Mouse (Mus musculus): Measurements from ENCODE around the gene Astn2. TPM values are rescaled to one million over a fixed set of nuclear protein-coding genes. Genes with fewer than 3 reads are reported as not detected.

Astn2 gene
- total and polyA plus RNA-seq, 2 experiments, result 0.77 to 1.2 TPM

DNA sequence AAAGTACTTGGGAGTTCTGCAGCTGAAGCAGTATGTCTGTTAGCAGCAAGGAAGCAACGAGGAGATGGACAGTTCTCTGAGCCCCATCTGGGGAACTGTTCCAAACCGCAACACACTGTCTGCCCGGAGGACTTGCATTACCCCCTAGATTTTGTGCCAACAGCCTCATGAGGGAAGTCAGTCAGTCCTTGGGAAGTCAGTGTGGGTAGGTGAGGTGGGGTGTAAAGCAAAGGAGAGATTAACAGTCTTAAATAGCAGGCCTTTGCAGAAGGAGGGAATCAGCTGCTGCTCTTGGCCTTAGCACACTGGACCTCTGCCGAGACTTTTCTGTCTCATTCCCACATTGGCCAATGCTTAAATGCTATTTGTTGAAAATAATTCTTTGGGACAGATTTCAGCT is 1049.8 kb downstream of the Astn2 start:
- no peak overlapping the region for H3K9ac ChIP-seq (ENCODE audit: low read depth, low read length)
- TF ChIP-seq POLR2A (IDR thresholded peaks at IDR 0.05; ENCODE audit: extremely low read depth, insufficient read depth, low read length) (no peak), CTCF (IDR thresholded peaks at IDR 0.05; ENCODE audit: low read depth, low read length) (no peak)
- H3K4me1 ChIP-seq (ENCODE audit: control insufficient read depth, insufficient read depth, low read length), result no peaks in the 10 kb centered on the region

DNA sequence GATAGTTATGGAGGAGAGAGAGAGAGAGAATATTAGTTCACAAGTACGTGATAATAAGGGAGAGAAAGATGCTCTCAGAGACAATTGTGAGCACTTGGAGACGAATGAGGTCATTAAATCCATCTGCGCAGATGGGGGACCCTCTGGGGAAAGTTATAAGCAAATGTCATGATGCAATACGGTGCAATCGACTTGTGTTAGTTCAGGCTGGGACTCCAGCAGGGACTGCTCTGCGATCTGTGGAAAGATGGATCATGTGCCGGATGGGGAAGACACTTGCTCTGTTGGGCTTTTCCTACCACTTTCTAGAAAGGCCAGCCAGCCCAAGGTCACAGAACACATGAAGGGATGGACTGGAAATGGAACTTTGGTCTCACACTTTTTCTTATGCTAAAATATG is 1053.9 kb downstream of the Astn2 start:
- DNase-seq (ENCODE audit: extremely low read depth, low read depth, low spot score), result no peak
- 86% methylated on average over 7 of the region's 7 CpGs for WGBS
- Histone ChIP-seq H3K4me3 (ENCODE audit: insufficient read depth, low read depth, low read length) (no peak overlapping the region), H3K9ac (ENCODE audit: low read depth, low read length) (no peak overlapping the region), H3K27ac (replicated peaks; ENCODE audit: insufficient read depth, low read depth, low read length) (no peak overlapping the region), H3K27me3 (ENCODE audit: control insufficient read depth, insufficient read depth, low read length) (no peaks in the 10 kb centered on the region), H3K4me1 (ENCODE audit: control insufficient read depth, insufficient read depth, low read length) (no peaks in the 10 kb centered on the region), H3K36me3 (ENCODE audit: control insufficient read depth, insufficient read depth, low read length) (no peaks in the 10 kb centered on the region), H3K79me2 (ENCODE audit: control insufficient read depth, insufficient read depth, low read length) (no peaks in the 10 kb centered on the region)
- TF ChIP-seq CTCF (IDR thresholded peaks at IDR 0.05; ENCODE audit: low read depth, low read length) (no peak), POLR2A (IDR thresholded peaks at IDR 0.05; ENCODE audit: extremely low read depth, insufficient read depth, low read length) (no peak)

More for the DNA sequence above, 1049.8 kb downstream of the Astn2 start:
- WGBS, result 79% methylated on average over 4 of the region's 4 CpGs
- no peak for DNase-seq (ENCODE audit: extremely low read depth, low read depth, low spot score)
- Histone ChIP-seq H3K4me3 (ENCODE audit: insufficient read depth, low read depth, low read length) (no peak overlapping the region), H3K36me3 (ENCODE audit: control insufficient read depth, insufficient read depth, low read length) (no peaks in the 10 kb centered on the region), H3K27ac (replicated peaks; ENCODE audit: insufficient read depth, low read depth, low read length) (no peak overlapping the region), H3K79me2 (ENCODE audit: control insufficient read depth, insufficient read depth, low read length) (no peaks in the 10 kb centered on the region), H3K27me3 (ENCODE audit: control insufficient read depth, insufficient read depth, low read length) (no peaks in the 10 kb centered on the region)

DNA sequence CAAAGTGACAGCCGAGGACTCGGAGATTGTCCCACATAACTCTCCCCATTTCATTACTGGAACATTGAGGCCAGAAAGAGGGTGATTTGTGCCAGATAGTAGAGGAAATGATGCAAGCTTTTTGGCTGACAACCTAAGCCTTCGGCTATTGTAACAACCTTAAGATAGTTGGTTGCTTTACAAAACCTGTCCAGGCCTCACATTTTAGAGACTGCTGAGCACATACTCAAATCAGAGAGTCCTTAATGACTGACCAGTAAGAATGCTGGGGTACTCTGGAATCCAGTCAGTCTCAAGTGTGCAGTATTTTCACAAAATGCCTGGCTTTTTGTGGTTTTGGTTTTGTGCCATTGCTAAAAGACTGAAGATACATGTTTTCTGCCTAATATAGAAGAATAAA is 1062.6 kb downstream of the Astn2 start:
- 68% methylated on average over 3 of the region's 3 CpGs for WGBS
- no peaks in the 10 kb centered on the region for H3K27me3 ChIP-seq (ENCODE audit: control insufficient read depth, insufficient read depth, low read length)
- no peak overlapping the region for H3K9ac ChIP-seq (ENCODE audit: low read depth, low read length)
- no peak overlapping the region for H3K4me3 ChIP-seq (ENCODE audit: insufficient read depth, low read depth, low read length)
- no peaks in the 10 kb centered on the region for H3K4me1 ChIP-seq (ENCODE audit: control insufficient read depth, insufficient read depth, low read length)
- no peaks in the 10 kb centered on the region for H3K36me3 ChIP-seq (ENCODE audit: control insufficient read depth, insufficient read depth, low read length)
- H3K27ac ChIP-seq (replicated peaks; ENCODE audit: insufficient read depth, low read depth, low read length), result no peak overlapping the region
- H3K79me2 ChIP-seq (ENCODE audit: control insufficient read depth, insufficient read depth, low read length), result no peaks in the 10 kb centered on the region
- TF ChIP-seq POLR2A (IDR thresholded peaks at IDR 0.05; ENCODE audit: extremely low read depth, insufficient read depth, low read length) (no peak), CTCF (IDR thresholded peaks at IDR 0.05; ENCODE audit: low read depth, low read length) (no peak)
- DNase-seq (ENCODE audit: extremely low read depth, low read depth, low spot score), result peak; percentile 24

DNA sequence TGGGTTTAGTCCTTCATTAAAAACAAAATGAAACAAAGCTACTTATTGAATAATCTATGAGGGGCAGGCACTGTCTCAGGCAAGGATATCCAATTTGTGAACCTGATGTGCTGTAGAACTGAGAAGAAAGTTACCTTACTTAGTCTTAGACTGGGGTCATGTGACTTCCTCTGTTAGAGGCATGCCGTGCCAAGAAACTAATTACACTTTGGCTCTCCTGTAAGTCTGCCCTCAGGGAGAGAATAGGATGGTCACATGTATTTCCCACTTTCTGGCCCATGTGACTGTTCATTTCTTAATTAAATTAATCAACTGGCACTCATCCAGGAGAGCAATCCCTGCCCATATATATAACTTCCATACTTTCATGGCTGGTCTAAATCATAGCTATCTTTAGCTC is 1070.7 kb downstream of the Astn2 start:
- no peak for DNase-seq (ENCODE audit: extremely low read depth, low read depth, low spot score)
- Histone ChIP-seq H3K27ac (replicated peaks; ENCODE audit: insufficient read depth, low read depth, low read length) (no peak overlapping the region), H3K79me2 (ENCODE audit: control insufficient read depth, insufficient read depth, low read length) (no peaks in the 10 kb centered on the region), H3K4me3 (ENCODE audit: insufficient read depth, low read depth, low read length) (no peak overlapping the region), H3K27me3 (ENCODE audit: control insufficient read depth, insufficient read depth, low read length) (no peaks in the 10 kb centered on the region), H3K4me1 (ENCODE audit: control insufficient read depth, insufficient read depth, low read length) (no peaks in the 10 kb centered on the region), H3K9ac (ENCODE audit: low read depth, low read length) (no peak overlapping the region), H3K36me3 (ENCODE audit: control insufficient read depth, insufficient read depth, low read length) (no peaks in the 10 kb centered on the region)
- WGBS, result 72% methylated on average over 1 of the region's 1 CpGs
- TF ChIP-seq POLR2A (IDR thresholded peaks at IDR 0.05; ENCODE audit: extremely low read depth, insufficient read depth, low read length), result no peak
- TF ChIP-seq CTCF (IDR thresholded peaks at IDR 0.05; ENCODE audit: low read depth, low read length), result no peak

Data from liver, adult 2 months (tissue).